Mouse (Mus musculus) heart, adult 10 weeks (tissue): Measurements from ENCODE around the gene Olfr1314. TPM values are rescaled to one million over a fixed set of nuclear protein-coding genes. Genes with fewer than 3 reads are reported as not detected.

ENCODE experiments used
- polyA plus RNA-seq: library from polyadenylated mRNA; stranded (reverse); fragments of 350-450 nt; fragmentation: Illumina TruSeq; extraction: RNeasy Lipid Tissue Mini Kit (QIAGEN cat#74804); gene quantifications from one replicate; pipeline ENCODE4 v1.2.3, GENCODE M21; 2014; ENCODE audit warnings: low read depth, low replicate concordance

The Olfr1314 gene
- polyA plus RNA-seq: not detected

GRCm38 (mm10) chr2:112096681-112097080 is at the start of gene Olfr1314:
Gene Olfr1314 (minus strand): TSS chr2:112096781.

GRCm38 (mm10) chr2:112140029-112140428 is 43.4 kb upstream of the Olfr1314 start, which contains the start of gene Olfr1317:
Gene Olfr1317 (plus strand): TSS chr2:112140329.

DNA sequence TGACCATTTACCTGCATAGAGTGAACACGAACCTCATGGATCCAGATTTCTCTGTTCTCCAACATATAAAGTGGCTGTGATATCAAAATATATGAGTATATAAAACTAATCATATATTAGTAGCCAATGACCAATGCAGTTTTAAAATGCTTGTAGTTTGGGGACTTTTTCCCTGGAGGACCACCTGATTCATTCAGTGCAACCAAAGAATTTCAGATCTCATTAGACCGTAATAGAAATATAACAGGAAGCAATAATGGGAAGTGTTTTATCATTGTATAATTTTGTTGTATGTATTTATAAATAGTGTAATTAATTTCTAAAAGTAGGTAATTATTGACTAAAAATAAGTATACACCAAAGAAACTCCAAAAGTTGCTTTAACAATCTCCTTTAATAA is 38.3 kb upstream of the Olfr1314 start, which contains the start of gene Olfr1316:
TSS of gene Olfr1316 (minus strand) at position 101 of the 400 bp plus-strand sequence.

DNA sequence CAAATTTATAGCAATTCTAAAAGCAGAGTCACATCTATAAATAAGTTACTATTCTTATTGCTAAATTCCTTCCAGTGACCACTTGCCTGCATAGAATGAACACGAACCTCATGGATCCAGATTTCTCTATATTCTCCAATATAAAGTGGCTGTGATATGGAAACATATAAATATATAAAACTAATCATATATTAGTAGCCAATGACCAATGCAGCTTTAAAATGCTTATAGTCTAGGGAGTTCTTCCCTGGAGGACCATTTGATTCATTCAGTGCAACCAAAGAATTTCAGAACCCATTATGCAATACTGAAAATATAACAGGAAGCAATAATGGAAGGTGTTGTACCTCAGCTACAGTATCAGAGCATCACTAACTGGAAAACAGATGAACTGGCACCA is 18.8 kb upstream of the Olfr1314 start, which contains the start of gene Olfr1315-ps1:
TSS of gene Olfr1315-ps1 (minus strand) at position 101 of the 400 bp plus-strand sequence.

DNA sequence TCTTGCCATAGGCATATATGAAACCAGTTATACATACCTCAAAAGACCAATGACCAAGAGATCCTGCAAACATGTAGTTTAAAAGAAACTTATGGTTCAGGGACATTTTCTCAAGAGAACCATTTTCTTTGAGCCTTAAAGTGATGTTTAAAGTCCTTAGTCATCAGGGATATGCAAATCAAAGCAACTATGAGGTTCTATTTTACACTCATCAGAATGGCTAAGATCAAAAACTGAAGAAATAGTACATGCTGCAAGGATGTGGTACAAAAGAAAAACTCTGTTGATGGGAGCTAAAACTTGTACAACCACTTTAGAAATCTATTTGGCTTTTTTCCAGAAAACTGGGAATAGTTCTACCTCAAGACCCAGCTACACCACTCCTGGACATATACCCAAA is 18.8 kb downstream of the Olfr1314 start, which contains the start of gene Olfr1313:
TSS of gene Olfr1313 (minus strand) at position 101 of the 400 bp plus-strand sequence.

DNA sequence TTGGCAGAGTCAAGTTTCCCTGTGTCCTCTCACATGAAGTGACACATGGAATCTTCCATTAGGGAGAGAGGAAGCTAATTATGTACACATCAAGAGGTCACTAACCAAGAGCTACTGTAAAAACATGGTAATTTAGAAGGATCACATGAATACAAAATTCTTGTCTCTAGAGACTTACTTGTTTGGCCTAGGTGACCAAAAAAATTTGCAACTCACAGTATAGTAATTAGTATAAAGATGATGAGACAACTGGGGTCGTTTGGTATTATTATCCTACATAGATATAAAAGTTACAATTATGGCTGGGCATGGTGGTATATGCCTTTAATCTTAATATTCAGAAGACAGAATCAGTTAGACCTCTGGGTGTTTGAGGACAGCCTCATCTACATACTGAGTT is 46.4 kb downstream of the Olfr1314 start, which contains the start of gene Olfr1312:
TSS of gene Olfr1312 (minus strand) at position 101 of the 400 bp plus-strand sequence.

Other genes with a start within 250 kb of the Olfr1314 start
- gene Olfr1305, start 219.6 kb downstream of the Olfr1314 start, polyA plus RNA-seq: not detected
- not detected for gene Olfr1306, start 180.5 kb downstream of the Olfr1314 start, polyA plus RNA-seq
- not detected for gene Olfr1307, start 147.3 kb downstream of the Olfr1314 start, polyA plus RNA-seq
- gene Olfr1308, start 131.8 kb downstream of the Olfr1314 start, polyA plus RNA-seq: not detected
- not detected for gene Olfr1309, start 106.5 kb downstream of the Olfr1314 start, polyA plus RNA-seq
- gene Olfr1310, start 84.1 kb downstream of the Olfr1314 start, polyA plus RNA-seq: not detected
- not detected for gene Olfr1311, start 72.4 kb downstream of the Olfr1314 start, polyA plus RNA-seq
- gene Olfr1312, start 46.5 kb downstream of the Olfr1314 start, polyA plus RNA-seq: not detected
- gene Olfr1313, start 18.9 kb downstream of the Olfr1314 start, polyA plus RNA-seq: not detected
- gene Olfr1315-ps1, start 18.7 kb upstream of the Olfr1314 start, polyA plus RNA-seq: not detected
- gene Olfr1316, start 38.2 kb upstream of the Olfr1314 start, polyA plus RNA-seq: not detected
- gene Olfr1317, start 43.5 kb upstream of the Olfr1314 start, polyA plus RNA-seq: not detected
- gene Olfr1318, start 57.4 kb upstream of the Olfr1314 start, polyA plus RNA-seq: not detected
- gene Lpcat4, start 142.7 kb upstream of the Olfr1314 start, polyA plus RNA-seq: 4.6 TPM
- gene Nutm1, start 162.5 kb upstream of the Olfr1314 start, polyA plus RNA-seq: not detected
- gene Nop10, start 165.1 kb upstream of the Olfr1314 start, polyA plus RNA-seq: 60.8 TPM
- gene Slc12a6, start 169.0 kb upstream of the Olfr1314 start, polyA plus RNA-seq: 31.5 TPM
- not detected for gene Gm21985, start 169.5 kb upstream of the Olfr1314 start, polyA plus RNA-seq